Mouse (Mus musculus) large intestine, adult 2 months (tissue): ENCODE results near the gene 1110032A03Rik. TPM values are rescaled to one million over a fixed set of nuclear protein-coding genes. Genes with fewer than 3 reads are reported as not detected.

ENCODE experiments used
- polyA plus RNA-seq: library from polyadenylated mRNA; depleted of rRNA; stranded (reverse); fragments of >200 nt; gene quantifications from 2 replicates; pipeline ENCODE4 v1.2.3, GENCODE M21; 2012; rRNA removed

Gene 1110032A03Rik
- polyA plus RNA-seq, 1 experiment: 28.4 TPM

Other genes with a start within 250 kb of the 1110032A03Rik start
- 21.1 and 32.5 TPM in 2 replicates for gene Pts, start 246.8 kb downstream of the 1110032A03Rik start, polyA plus RNA-seq
- gene Il18, start 220.7 kb downstream of the 1110032A03Rik start, polyA plus RNA-seq: 21.3 and 22.0 TPM in 2 replicates
- 11.1 and 20.2 TPM in 2 replicates for gene Bco2, start 220.3 kb downstream of the 1110032A03Rik start, polyA plus RNA-seq
- gene Tex12, start 214.2 kb downstream of the 1110032A03Rik start, polyA plus RNA-seq: not detected in 2 replicates
- 388 and 472 TPM in 2 replicates for gene Sdhd, start 171.7 kb downstream of the 1110032A03Rik start, polyA plus RNA-seq
- 204 and 240 TPM in 2 replicates for gene Timm8b, start 171.6 kb downstream of the 1110032A03Rik start, polyA plus RNA-seq
- 0.41 and 0.85 TPM in 2 replicates for gene Pih1d2, start 158.2 kb downstream of the 1110032A03Rik start, polyA plus RNA-seq
- gene Nkapd1, start 158.1 kb downstream of the 1110032A03Rik start, polyA plus RNA-seq: 2.6 and 4.3 TPM in 2 replicates
- gene Dlat, start 115.7 kb downstream of the 1110032A03Rik start, polyA plus RNA-seq: 11.7 and 21.1 TPM in 2 replicates
- 0.84 and 1.5 TPM in 2 replicates for gene Dixdc1, start 36.0 kb downstream of the 1110032A03Rik start, polyA plus RNA-seq
- 21.3 and 24.2 TPM in 2 replicates for gene 2310030G06Rik, start 29.0 kb downstream of the 1110032A03Rik start, polyA plus RNA-seq
- gene Cryab, start 24.2 kb downstream of the 1110032A03Rik start, polyA plus RNA-seq: 53.5 and 62.6 TPM in 2 replicates
- 12.7 and 15.0 TPM in 2 replicates for gene Hspb2, start 23.2 kb downstream of the 1110032A03Rik start, polyA plus RNA-seq
- 4.2 and 5.7 TPM in 2 replicates for gene Fdxacb1, start 7.3 kb downstream of the 1110032A03Rik start, polyA plus RNA-seq
- 37.3 and 42.3 TPM in 2 replicates for gene Alg9, start 501 bp downstream of the 1110032A03Rik start, polyA plus RNA-seq
- 7.0 and 7.9 TPM in 2 replicates for gene Ppp2r1b, start 69.8 kb upstream of the 1110032A03Rik start, polyA plus RNA-seq
- gene Sik2, start 233.6 kb upstream of the 1110032A03Rik start, polyA plus RNA-seq: 6.4 and 11.6 TPM in 2 replicates